Mouse (Mus musculus) thymus, adult 2 months (tissue): ENCODE measurements around the gene Rpl31. TPM values are rescaled to one million over a fixed set of nuclear protein-coding genes. Genes with fewer than 3 reads are reported as not detected.

Experiments
- DNase-seq: peaks from one replicate; pipeline ENCODE4 v3.0.0; 2021
- H3K27ac ChIP-seq: fragments of 200-500 bp; 2 replicates; pipeline ENCODE4 v1.5.1; 2012; ENCODE audit warnings: low read length, control low read depth; ENCODE audit not compliant: control insufficient read depth, insufficient read depth
- H3K27me3 ChIP-seq: fragments of 200-500 bp; 2 replicates; pipeline ENCODE4 v1.6.1; 2012; ENCODE audit warnings: mild to moderate bottlenecking, low read length, moderate library complexity, mixed read lengths; ENCODE audit not compliant: control insufficient read depth, insufficient read depth
- H3K36me3 ChIP-seq: fragments of 200-500 bp; 2 replicates; pipeline ENCODE4 v1.6.1; 2012; ENCODE audit warnings: mild to moderate bottlenecking, low read length, moderate library complexity; ENCODE audit not compliant: control insufficient read depth, insufficient read depth
- H3K4me1 ChIP-seq: fragments of 200-500 bp; replicated peaks from 2 replicates; pipeline ENCODE4 v1.6.1; 2012; ENCODE audit warnings: low read length; ENCODE audit not compliant: control insufficient read depth, insufficient read depth
- H3K4me3 ChIP-seq: fragments of 200-500 bp; 2 replicates; pipeline ENCODE4 v1.5.1; 2012; ENCODE audit warnings: mild to moderate bottlenecking, low read length, control low read depth, moderate library complexity; ENCODE audit not compliant: control insufficient read depth, insufficient read depth
- CTCF ChIP-seq: fragments of 200-500 bp; IDR thresholded peaks from 2 replicates; pipeline ENCODE4 v1.5.1; 2012; ENCODE audit warnings: mild to moderate bottlenecking, control low read depth, low read length, moderate library complexity, borderline replicate concordance; ENCODE audit not compliant: control insufficient read depth, poor library complexity, insufficient read depth; ENCODE audit errors: extremely low read depth
- POLR2A ChIP-seq: fragments of 200-500 bp; IDR thresholded peaks from 2 replicates; pipeline ENCODE4 v1.6.1; 2012; ENCODE audit warnings: mild to moderate bottlenecking, low read length, control low read depth, moderate library complexity; ENCODE audit not compliant: control insufficient read depth, poor library complexity, insufficient read depth; ENCODE audit errors: extremely low read depth
- WGBS: fragments of 180-500 bp; shearing (Covaris S2); methylation state at CpG from one replicate; pipeline ENCODE4 v1.1.7; 2018; 5-methylcytosine and 5-hydroxymethylcytosine counted together
- polyA plus RNA-seq: library from polyadenylated mRNA; depleted of rRNA; stranded (reverse); fragments of >200 nt; gene quantifications from 2 replicates; pipeline ENCODE4 v1.2.3, GENCODE M21; 2012

Gene Rpl31
- polyA plus RNA-seq, 1 experiment = 375 TPM

DNA sequence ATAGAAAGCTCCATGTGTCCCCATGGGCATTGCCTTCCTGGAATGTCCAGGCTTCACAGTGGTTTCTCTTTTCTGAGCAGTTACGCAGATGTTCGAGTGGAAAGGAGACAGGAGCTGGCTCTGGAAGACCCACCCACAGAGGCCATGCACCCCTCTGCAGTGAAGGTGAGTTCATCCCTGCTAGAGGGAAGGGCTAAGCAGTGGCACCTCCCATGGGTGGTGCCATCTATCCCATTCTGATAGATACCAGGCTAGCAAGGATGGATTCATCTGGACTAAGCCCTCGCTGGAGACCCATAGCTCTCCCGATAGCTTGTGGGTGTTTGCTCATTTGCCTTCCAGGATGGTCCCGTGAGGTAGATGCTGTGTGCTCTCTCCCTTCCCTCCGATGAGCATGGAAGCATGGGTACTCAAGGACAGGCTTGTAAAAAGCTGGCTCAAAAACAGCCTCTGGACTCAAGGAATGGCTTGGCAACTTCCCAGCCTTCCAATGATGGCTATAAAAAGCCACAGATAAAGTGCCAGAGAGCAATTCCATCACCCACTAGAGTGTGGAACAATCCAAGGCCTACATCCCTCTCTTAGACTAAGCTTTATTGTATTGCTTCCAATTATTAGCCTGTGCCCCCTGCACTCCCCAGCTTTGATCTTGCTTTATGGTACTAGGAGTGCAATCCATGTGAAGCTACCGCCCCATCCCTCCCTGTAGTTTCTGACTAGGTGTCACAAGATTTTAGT is 36.6 kb upstream of the Rpl31 start:
- H3K4me1 ChIP-seq = peaks cover 6% of the 10 kb centered on the region
- H3K27me3 ChIP-seq = no peaks in the 10 kb centered on the region
- 94% methylated on average over 7 of the region's 7 CpGs for WGBS
- no peak overlapping the region for H3K27ac ChIP-seq
- H3K36me3 ChIP-seq = no peaks in the 10 kb centered on the region
- DNase-seq = no peak
- no peak for TF ChIP-seq CTCF
- TF ChIP-seq POLR2A = no peak
- no peak overlapping the region for H3K4me3 ChIP-seq

DNA sequence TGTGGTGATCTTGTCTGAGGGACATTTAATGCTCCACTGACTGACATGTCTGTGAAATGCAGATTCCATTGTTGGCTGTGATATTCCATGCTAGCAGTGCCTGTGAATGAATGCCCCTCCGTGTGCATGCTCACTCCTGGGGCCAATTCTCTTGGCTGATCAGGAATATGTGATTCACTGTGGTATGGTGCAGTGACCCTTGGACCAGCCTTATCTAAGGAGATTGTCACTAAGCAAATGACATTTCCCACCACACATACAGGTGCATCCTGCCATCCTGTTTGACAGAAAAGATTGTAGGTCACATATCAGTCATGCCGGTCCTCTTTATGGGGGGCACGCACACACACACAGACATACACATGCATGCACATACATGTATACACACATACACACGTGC is 35.2 kb upstream of the Rpl31 start:
- H3K27ac ChIP-seq = no peak overlapping the region
- H3K4me1 ChIP-seq = peaks cover 6% of the 10 kb centered on the region
- 91% methylated on average over 4 of the region's 4 CpGs for WGBS
- TF ChIP-seq POLR2A (no peak), CTCF (no peak)
- no peaks in the 10 kb centered on the region for H3K27me3 ChIP-seq
- H3K4me3 ChIP-seq = no peak overlapping the region
- no peak for DNase-seq
- H3K36me3 ChIP-seq = no peaks in the 10 kb centered on the region

DNA sequence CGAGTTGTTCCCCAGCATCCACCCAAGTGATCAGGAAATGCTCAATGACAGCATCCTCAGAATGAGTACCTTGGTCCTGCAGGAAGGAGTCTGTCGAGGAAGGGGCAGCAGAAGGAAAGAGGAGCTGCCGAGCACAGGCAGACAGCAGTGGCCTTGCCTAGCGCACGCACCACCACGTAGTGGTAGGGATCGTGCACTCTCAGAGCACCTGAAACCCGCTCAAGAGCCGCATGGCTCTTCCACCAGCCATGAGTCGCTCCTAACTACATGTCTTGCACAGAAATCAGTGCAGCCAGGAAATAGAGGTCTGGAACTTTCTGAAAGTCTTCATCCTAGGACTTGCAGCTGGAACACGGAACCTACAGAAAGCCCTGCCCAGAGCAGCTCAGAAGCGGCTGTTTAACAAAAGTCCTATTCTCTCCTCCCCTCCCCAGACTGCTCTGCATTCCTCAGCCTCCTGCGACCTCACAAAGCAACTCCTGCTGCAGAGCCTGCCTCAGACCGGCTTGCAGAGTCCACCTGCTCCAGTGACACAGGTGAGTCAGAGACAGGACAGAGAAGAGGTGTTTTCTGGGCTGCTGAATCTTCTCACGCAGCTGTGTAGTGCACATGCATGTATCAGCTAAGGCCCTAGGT is 32.0 kb upstream of the Rpl31 start:
- Histone ChIP-seq H3K36me3 (no peaks in the 10 kb centered on the region), H3K27me3 (no peaks in the 10 kb centered on the region), H3K4me3 (no peak overlapping the region), H3K27ac (no peak overlapping the region), H3K4me1 (no peaks in the 10 kb centered on the region)
- no peak for TF ChIP-seq POLR2A
- TF ChIP-seq CTCF = no peak
- DNase-seq = no peak
- 83% methylated on average over 15 of the region's 15 CpGs for WGBS

DNA sequence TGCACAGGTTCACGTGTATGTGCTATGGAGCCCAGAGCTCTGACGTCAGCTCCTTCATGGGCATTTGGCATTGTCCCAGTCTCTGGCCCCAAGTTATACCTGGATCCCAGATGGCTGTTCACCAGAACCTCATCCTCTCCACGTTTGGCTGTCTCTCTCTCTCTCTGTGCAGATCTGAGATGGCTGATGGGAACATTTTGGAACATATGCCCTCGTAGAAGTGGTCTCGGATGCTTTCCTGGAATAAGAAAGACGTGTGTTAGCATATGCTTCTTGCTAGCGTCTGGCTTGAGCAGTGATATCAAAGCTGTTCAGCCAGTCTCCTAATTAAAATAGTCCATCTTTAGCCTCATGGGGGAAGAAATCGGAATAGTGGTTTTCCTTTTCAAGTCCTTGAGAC is 30.9 kb upstream of the Rpl31 start:
- H3K27me3 ChIP-seq = no peaks in the 10 kb centered on the region
- TF ChIP-seq POLR2A (no peak), CTCF (no peak)
- no peaks in the 10 kb centered on the region for H3K36me3 ChIP-seq
- 93% methylated on average over 8 of the region's 8 CpGs for WGBS
- no peak overlapping the region for H3K4me3 ChIP-seq
- no peak for DNase-seq
- no peak overlapping the region for H3K27ac ChIP-seq
- no peaks in the 10 kb centered on the region for H3K4me1 ChIP-seq

DNA sequence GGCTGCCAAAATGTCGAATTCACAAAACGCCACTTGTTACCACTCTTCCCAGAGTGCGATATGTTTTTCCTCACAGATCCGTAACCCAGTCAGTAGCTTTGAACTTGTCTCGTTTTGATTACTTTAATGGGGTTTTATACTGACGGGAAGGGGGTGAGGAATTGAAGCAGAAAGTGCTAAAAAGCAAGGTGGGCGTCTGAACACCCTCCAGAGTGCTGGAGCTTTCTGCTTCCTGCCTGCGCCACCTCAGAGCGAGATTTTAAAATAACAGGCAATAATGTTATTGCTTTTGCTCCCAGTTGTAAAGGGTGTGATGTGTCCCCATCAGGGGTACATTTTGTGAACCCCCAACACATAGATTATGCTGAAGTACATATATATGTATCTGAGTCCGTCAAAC is 28.8 kb upstream of the Rpl31 start:
- TF ChIP-seq CTCF (no peak), POLR2A (no peak)
- no peak for DNase-seq
- Histone ChIP-seq H3K27ac (no peak overlapping the region), H3K36me3 (no peaks in the 10 kb centered on the region), H3K4me3 (no peak overlapping the region), H3K27me3 (no peaks in the 10 kb centered on the region), H3K4me1 (no peaks in the 10 kb centered on the region)
- WGBS = 91% methylated on average over 10 of the region's 10 CpGs

DNA sequence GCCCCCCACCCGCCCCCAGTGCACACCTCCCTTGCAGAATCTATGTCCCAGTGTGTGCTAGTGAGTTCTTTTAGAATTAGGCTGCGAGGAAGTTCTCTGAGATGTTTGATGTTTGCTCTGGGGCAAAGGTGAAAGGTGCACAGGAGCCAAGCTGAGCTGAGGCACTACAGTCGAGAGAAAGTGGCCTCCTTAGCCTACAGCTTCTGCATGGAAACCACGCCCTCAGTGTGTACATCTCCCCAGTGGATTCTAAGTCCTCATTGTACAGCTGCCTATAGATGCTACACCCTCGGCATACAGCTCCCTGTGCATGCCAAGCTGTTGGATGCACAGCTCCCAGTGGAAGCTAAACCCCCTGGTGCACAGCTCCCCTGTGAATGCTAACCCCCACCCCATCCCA is 28.2 kb upstream of the Rpl31 start:
- no peak overlapping the region for H3K4me3 ChIP-seq
- H3K36me3 ChIP-seq = no peaks in the 10 kb centered on the region
- no peaks in the 10 kb centered on the region for H3K27me3 ChIP-seq
- DNase-seq = no peak
- no peaks in the 10 kb centered on the region for H3K4me1 ChIP-seq
- TF ChIP-seq CTCF = no peak
- no peak for TF ChIP-seq POLR2A
- WGBS = 81% methylated on average over 5 of the region's 5 CpGs
- no peak overlapping the region for H3K27ac ChIP-seq
